Mouse (Mus musculus) fat pad, adult 2 months (tissue): ENCODE data around the gene P2rx2.

Experiments
- DNase-seq: peaks from one replicate; pipeline ENCODE4 v3.0.0-alpha.2; 2011; ENCODE audit warnings: low read depth, low spot score; ENCODE audit errors: extremely low read depth

The P2rx2 gene

DNA sequence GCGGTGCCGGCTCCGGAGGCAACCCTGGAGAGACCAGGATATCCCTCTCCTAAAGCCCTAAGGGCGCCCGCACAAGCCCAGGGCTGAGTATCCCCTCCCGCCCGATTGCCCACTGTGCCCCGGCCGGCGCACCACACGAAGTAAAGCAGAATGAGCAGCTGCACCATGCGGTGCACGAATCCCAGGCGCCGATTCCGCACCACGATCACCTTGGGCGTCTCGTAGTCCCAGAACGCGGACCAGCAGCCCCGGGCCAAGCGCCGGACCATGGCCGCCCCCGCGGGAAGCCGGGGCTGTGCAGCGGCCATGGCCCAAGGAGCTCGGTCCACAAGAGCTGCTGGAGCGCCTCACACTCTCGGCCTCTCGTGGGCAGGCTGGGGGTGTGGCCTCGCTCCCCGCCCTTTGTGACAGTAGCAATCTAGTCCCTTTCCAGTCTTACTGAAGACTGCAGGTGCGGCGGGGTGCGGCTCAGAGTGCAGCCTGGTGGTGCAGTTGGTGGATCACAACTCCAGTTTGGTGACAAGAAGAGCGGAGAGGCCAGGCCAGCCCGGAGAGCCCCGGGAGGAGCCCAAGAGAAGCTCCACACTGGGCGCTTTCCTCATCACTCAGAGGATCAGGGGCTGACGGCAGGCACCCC, at the start of gene P2rx2:
Gene P2rx2 (minus strand): TSS at position 565 of the 637 bp plus-strand sequence.
- no peak for DNase-seq

DNA sequence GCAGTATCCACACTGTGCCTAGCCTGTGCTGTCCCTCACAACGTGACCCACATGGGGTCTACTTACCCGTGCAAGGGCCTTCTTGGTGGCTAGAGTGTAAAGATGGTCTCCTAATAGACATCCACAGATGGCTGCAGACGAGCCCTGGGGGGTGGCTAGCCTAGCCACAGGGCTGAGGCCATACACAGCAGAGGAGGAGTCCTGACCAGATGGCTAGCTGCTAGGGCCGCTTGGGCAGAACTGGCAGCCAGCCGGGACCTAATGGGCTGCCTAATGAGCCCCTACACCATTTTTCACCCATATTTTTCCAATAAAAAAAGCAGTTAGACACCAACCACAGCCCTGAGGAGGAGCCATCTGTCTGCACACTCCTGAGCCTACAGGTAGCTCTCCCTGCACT, 49.7 kb upstream of the P2rx2 start:
- no peak for DNase-seq

- no peak for DNase-seq
These were observed 47.6 kb upstream of the P2rx2 start for GRCm38 (mm10) chr5:110390631-110391030.

DNA sequence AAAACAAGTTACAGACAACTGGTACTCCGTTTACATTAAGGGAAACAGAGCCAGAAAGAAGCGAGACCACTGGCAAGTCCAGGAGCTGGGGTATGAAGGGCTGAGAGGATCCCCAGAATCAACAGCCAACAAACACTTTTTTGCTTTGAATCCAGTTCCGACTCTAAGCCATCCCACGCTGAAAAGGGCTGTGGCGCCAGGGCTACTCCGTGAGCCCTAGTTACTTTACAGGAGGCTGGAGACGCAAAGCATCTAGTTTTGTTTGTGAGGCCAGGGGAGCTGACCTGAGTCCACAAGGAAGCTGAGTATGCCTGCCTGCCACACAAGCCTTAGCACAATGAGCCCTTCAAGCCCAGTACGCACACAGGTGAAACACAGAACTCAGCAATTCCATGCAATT, 44.3 kb upstream of the P2rx2 start:
- no peak for DNase-seq

GRCm38 (mm10) chr5:110386371-110387330, 43.6 kb upstream of the P2rx2 start:
- no peak for DNase-seq

GRCm38 (mm10) chr5:110385263-110385662, 42.3 kb upstream of the P2rx2 start:
- no peak for DNase-seq

DNA sequence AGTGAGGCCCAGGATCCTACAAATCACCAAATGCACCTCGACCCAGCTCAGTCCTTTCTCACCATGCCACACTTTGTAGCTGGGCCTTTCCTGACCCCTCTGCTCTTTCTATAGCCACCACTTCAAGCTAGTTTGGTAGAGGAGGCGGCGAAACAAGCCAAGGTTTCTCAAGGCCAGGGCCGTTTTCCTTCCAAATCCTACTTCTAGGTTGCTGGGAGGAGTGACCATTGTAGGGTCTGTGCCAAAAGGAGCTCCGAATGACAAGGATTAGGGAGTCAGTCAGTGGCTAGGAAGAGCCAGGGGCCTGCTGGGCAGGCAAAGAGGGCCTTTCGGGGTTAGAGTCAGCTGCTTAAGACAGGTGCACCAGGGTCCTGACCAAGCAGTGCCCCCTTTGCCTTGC, 41.5 kb upstream of the P2rx2 start:
- DNase-seq: no peak

GRCm38 (mm10) chr5:110379823-110380222, 36.8 kb upstream of the P2rx2 start:
- DNase-seq: no peak

DNA sequence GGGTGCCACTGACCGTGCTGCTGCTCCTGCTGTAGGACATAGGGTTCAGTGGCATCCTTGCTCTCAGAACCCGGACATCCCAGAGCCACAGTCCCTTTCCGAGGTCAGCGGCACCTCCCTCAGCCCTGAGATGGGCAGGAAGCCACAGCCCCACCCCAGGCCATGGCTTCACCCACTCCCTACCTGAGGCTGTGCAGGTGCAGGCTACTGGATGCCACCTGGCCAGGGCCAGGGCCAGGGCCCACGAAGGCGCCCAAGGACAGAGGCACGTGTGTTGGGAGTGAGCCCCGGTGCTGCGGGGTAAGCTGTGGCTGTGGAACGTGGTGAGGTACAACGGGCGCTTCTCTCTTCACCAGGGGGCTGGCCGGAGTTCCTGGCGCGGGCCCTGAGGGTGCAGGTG, 36.1 kb upstream of the P2rx2 start:
- no peak for DNase-seq

DNA sequence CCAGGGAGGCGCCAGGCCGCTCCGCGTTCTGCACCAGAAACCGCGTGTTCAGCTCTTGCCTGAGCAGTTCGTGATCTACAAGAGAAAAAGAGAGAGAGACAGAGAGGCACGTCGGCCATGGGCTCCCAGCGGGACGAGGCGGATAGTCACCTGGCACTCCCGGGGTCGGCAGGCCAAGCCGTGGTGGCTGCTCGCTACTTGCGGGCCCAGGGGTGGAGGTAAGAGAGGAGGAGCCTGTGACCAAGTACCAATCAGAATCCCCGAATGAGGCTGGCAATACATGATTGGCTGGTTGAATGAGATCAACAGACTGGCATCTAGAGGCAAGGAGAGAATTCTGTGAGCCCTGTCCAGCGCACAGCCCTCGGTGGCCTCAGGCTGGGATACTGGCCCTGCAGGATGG, 35.2 kb upstream of the P2rx2 start:
- no peak for DNase-seq

DNA sequence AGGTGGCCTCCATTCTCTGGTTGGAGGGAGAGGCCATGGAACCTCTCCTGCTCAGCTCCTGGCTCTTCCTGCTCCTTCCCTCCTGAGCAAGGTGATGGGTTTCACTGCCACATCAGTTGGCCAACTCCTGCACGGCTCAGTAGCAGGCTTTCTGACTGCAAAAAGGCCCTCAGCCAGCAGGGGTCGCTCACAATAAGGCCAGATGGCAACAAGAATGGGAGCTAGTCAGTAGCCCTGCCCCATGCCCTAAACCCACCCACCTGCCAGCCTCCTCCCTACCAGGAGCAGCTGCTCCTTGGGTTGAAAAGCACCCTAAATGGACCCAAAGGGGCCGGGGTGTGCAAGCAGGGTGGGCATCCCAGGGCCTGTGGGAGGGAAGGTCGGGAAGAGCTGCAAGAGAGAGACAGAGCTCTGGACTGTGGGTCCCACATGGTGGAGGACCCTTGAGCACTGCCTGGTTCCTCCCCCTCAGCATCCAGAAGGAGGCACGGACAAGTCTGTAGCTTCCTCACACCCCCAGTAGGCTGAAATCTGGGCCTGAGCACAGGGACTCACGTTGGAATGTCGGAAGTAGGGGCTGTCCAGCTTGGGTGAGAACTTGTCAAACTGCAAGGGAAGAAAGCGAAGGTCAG, 33.9 kb upstream of the P2rx2 start:
- no peak for DNase-seq

DNA sequence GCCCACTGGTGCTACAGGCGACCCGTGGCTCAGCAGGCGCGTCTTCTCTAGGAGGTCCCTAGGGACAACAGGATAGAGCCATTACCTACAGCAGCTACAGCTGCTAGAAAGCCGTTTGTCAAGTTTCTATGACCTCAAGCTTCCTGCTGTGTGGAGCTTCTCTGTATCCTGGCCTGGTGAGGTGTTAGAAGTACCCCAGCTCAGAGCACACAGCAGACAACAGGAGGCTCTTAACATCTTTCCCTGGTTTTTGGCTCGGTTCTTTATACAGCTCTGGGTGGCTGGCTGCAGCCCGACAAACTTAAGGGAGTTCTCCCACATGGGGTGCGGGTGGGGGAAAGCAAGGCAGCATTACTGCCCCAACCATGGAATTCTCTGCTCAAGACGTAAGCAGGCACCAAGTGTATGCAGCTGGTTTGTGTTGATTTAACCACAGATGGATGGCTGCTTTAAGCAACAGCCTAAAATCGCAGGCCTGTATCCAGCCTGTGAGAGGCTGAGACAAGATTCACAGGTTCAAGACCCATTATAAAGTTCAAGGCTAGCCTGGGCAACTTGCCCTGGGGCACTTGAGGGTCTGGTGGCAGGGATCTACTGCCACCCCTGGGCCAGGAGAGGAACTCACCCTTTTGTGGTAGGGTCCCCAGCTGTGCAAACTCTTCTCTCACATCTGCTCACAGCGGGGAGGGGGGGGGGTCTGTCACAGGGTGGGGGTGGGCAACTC, 21.0 kb upstream of the P2rx2 start:
- no peak for DNase-seq

DNA sequence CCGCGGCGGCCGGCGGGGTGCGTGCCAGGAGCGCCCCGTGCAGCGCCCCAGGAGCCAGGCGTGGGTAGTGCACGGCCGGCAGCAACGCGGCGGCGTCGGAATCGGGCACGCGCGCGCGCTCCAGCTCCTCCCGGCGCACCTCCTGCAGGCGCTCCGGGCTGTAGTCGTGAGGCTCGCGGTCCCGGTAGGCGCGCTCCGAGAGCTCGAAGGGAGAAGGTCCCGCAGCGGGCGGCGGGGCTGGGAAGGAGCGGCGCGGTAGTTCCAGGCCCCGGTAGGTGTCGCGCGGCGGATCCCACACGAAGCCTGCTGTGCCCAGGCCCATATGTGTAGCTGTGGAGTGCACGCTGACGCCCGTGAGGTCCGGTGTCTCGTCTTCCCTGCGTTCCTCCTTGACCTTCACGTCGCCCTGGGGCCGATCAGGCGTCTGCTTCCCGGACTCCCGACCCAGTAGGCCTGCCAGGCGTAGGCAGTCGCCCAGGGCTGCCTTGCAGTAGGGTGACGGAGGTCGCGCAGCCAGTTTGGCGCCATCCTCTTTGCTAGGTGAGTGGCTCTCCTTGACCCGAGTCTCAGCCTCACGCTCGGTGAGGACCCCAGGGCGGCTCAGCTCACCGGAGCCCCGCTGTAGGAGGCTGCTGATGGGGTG, 20.3 kb upstream of the P2rx2 start:
- DNase-seq: no peak

DNA sequence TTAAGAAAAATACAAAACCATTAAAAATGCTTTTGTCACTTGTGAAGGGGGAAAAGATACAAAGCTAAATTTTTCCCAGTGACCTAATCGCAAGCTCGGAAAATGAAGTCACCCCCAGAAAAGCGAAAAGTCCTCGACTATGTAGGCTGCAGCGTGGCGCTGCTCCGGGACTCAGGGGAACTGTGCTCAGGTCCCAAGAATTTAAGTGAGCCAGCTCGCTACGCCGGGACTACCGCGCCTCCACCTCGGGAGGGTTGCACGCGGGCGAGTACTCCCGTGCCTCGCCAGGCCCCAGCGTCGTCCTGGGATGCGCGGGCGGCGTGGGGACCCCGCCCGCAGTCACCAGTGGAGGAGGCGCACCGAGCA, 19.8 kb upstream of the P2rx2 start:
- no peak for DNase-seq

- no peak for DNase-seq
These were observed 18.5 kb upstream of the P2rx2 start for GRCm38 (mm10) chr5:110361465-110361864.

DNA sequence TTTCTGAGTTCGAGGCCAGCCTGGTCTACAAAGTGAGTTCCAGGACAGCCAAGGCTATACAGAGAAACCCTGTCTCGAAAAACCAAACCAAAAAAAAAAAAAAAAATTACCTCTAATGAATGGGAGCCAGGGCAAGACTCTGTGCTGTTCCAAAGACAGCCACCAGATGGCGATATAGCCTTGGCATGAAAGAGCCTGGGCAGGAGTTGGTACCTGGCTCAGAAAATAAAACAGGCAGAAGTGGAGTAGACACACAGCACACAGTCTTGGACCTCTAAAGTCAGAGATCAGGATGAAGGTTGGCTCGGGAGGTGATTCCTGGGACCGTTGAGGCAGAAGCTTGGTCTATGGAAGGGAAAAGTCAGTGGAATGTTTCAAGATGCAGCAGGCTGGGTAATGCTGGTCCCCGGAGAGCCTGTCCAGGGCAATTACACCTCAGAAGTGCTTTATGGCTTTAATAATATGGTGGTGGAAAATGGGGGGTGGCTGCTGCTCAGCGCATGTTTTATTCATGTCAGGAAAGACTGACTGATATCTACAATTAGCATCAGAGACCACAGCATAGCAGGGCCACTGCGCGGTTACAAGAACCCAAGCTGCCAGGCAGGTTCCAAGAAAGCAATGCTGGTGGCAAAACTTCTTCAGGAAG, 14.6 kb upstream of the P2rx2 start:
- DNase-seq: peak; percentile 5

DNA sequence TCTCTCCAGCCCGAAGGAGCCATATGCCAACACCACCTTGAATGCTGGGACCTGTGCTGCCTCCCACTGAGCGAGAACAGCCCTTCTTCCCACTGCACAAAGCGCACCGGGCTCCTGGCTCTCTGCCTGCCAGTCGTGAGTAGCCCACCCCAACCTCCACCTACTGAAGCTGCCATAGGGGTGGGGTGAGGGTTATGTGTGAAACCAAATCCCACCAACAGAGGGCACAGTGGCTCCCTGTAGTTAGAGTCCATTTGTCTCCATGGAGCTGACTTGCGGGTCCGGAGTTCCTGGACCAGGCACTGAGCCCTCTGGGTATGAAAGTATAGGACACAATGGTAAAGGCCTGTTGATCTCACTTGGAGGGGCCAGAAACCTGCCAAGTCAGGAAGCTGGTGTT, 11.7 kb upstream of the P2rx2 start:
- no peak for DNase-seq

DNA sequence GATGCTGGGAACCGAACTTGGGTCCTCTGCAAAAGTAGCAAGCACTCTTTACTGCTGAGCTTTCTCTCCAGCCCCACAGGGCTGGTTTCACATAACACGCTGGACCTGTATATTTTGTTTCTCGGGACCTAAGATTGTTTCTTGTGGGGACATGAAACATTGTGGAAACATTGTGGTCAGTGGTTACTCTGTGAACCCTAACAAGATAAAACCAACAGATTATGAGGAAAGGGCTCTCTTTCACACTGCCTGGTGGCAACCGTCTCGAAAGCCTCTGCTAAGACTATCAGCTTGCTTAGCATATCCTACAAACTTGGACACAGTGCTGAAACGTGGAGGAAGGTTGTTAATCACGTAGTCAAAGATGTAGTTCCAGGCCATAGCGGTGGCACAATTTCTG, 4.0 kb upstream of the P2rx2 start:
- no peak for DNase-seq

GRCm38 (mm10) chr5:110345553-110345952, 2.5 kb upstream of the P2rx2 start:
- no peak for DNase-seq

- no peak for DNase-seq
These were observed 1.5 kb upstream of the P2rx2 start, which contains the start of gene Lrcol1 for GRCm38 (mm10) chr5:110344524-110344923. Lrcol1 (plus strand) TSS chr5:110344730.
